Mouse (Mus musculus) CD8-positive naive resting alpha-beta T cell, adult 2 months (primary cell): ENCODE results near the gene Gjc2.

Source experiments
- DNase-seq, 2 experiments: peaks; one replicate each; pipeline ENCODE4 v3.0.0; 2022; ENCODE audit warnings: low read depth in 2 of 2, low spot score in 2 of 2

Gene Gjc2

GRCm38 (mm10) chr11:59209003-59209441 is 26.0 kb upstream of the Gjc2 start:
- DNase-seq: peak in 1 of 2 experiments; percentile 31

DNA sequence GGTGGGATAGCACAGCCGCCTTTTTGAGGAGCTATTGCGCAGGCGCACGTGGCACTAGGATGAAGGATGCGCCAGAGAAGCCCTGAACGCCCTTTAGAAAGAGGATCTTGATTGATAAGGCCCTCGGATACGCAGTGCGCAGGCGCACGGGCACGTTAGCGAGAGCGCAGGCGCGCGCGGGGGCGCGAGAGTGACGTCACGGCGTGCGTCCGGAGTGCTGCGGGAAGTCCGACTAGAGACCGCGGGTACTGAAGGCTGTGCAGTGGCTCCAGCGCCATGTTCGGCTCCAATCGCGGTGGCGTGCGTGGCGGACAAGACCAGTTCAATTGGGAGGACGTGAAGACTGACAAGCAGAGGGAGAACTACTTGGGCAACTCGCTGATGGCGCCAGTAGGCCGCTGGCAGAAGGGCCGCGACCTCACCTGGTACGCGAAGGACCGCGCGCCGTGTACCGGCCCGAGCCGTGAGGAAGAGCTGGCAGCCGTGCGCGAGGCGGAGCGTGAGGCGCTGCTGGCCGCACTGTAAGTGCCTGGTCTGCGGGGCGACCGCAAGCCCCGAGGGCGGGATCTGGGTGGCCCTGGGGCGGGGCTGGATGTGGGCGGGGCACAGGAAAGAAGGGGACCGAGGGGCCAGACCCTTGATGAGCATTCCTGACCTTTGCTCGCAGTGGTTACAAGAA is 25.3 kb upstream of the Gjc2 start, which contains the start of gene 2310033P09Rik:
Gene 2310033P09Rik (plus strand): TSS at position 169 of the 679 bp plus-strand sequence.
- peak; percentile 84 to 86 for DNase-seq

GRCm38 (mm10) chr11:59202081-59202995 is 19.3 kb upstream of the Gjc2 start, which contains the start of gene Mrpl55:
Gene Mrpl55 (plus strand): TSS chr11:59202486.
- DNase-seq: peak; percentile 81 to 91

GRCm38 (mm10) chr11:59201216-59202002 is 18.4 kb upstream of the Gjc2 start:
- no peak for DNase-seq

- DNase-seq: no peak
Observed at GRCm38 (mm10) chr11:59196230-59196629, 13.2 kb upstream of the Gjc2 start.

GRCm38 (mm10) chr11:59192059-59192386 is 9.0 kb upstream of the Gjc2 start, which contains the start of gene Guk1:
Gene Guk1 (minus strand): TSS chr11:59192212.
- no peak for DNase-seq

DNA sequence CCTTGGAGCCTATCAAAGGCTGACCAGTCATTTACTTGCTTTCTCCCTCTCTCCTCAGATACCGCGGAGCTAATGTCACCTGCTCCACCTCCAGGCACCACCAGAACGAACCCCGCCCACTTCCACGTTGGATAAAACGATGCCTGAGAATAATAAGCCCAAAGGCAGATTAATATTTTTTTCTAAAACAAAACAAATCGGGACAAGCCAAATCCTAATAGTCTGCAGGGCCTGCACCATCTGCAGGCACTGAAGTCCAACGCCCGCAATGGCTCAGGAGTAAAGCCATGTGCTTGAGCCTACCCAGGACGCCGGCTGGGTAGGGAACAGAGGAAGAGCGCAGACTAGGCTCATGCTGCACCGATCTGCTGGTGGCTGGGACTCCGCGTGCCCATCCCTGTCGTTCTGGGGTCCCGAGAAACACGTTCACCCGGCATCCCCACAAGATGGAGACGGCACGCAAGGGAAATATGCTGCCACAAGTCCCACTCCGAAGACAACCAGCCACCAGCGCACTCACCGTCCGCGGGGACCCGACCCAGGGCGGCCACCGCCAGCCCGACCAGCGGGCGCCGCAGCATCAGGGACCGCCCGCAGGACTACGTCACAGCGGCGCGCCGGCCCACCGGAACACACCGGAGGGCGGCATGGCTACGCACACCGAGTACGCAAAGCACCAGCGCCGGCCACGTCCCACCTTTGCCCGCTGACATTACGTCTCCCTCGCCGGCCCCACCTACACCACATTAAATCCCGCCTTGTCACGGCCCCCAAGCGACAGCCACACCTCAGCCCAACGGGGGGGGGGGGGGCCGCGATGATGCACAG is 8.4 kb upstream of the Gjc2 start:
- peak; percentile 87 for DNase-seq

- no peak for DNase-seq
Observed at GRCm38 (mm10) chr11:59187706-59188105, 4.7 kb upstream of the Gjc2 start.

DNA sequence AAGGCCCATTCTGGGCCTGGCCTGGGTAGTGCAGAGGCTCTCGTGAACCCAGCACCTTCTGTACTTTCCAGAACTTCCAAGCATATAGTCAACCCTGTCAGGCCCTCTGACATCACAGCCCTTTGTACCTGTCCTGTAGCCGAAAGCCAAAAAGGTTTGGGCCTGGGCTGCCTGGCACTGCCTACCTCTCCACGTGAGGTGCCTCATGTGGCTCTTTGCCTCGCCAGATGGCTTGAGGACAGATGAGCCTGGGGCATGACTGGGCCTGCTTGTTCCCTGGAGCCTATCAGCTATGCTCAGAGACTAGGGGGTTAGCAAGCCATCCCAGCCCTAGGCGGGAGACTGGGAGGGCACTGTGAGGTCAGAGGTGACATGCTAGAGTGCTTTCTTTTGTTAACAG is 2.5 kb upstream of the Gjc2 start:
- no peak for DNase-seq

GRCm38 (mm10) chr11:59183821-59184220 is 808 bp upstream of the Gjc2 start:
- no peak for DNase-seq

GRCm38 (mm10) chr11:59176921-59177320 is 6.1 kb downstream of the Gjc2 start:
- DNase-seq: no peak

- no peak for DNase-seq
Observed at GRCm38 (mm10) chr11:59176475-59176874, 6.5 kb downstream of the Gjc2 start.

- no peak for DNase-seq
Observed at GRCm38 (mm10) chr11:59174189-59174838, 8.7 kb downstream of the Gjc2 start.

DNA sequence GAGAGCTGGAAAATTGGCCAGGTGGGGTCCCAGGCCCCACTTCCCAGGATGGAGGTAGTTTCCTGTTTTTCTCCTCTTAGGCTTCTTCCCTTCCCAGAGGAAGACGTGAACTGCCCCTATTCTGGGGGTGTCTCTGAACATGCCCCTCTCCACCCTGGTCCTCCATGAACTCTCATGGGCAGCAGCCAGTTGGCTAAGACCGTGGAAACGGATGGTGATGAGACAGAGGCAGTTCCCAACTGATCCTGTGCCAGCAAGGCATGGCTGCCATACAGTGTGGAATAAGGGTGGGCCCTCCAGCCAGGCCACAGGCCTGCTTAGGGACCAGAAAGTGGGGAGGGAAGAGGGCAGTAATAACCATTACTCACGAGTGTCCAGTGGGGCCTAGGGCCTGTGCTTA is 12.5 kb downstream of the Gjc2 start:
- no peak for DNase-seq

DNA sequence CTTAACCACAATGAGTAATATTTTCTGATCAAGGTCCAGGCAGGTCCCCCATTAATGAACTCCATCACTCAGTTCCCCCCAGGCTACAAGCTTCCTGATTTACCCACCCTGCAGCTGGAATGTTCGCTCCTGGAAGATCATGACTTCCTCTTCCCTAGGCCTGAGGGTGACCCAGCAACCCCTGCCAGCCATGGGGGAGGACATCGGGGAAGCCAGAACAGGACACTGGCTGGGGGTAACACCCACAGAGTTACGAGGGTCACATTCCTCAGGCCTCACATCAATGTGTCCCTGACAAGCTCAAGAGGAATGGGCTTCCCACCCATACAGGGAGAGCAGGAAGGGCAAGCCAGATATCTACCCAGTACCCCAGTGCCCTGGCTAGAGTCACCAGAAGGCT is 13.2 kb downstream of the Gjc2 start:
- no peak for DNase-seq

DNA sequence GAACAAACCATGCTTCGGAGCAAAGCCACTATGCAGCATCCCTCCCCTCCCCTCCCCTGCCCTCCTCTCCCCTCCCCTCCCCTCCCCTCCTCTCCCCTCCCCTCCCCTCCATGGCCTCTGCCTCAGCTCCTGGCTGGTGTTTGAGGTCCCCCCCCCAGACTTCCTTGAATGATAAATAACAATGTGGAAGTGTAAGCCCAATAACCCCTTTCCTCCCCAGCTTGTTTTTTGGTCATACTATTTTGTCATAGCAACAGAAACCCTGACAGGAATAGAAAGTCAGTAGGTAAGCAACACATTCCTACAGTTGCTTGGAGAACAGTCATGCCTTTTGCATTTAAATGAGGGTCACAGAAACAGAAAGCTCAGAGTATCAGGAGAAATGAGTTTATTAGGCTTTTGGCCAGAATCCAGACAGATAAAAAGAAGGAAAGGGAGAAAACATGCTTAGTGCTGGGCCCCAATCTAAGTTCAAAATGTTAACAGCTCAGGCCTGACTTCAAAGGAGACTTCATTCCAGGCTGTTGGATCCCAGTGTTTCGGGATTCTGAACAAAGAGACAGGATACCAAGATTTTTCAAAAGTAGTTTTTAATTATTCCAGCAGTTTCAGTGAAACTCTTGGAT is 17.3 kb downstream of the Gjc2 start:
- no peak for DNase-seq

DNA sequence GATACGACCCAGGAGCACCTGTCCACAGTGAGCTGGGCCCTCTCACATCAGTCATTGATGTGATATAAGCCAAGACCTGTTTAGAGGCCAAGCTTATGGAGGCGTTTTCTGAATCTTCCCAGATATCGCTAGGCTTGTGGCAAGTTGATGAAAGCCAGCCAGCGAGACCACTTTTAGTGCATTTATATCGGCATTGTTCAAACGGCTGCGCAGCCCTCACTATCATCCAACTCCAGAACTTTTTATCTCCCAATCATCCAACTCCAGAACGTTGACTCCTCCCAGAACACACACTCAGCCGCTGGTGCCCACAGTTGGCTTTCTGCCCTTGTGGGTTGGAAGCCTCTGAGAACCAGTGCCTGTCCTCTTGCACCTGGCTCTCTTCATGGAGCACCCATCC is 18.6 kb downstream of the Gjc2 start:
- no peak for DNase-seq

GRCm38 (mm10) chr11:59163255-59164236 is 19.5 kb downstream of the Gjc2 start, which contains the start of gene Iba57:
Gene Iba57 (minus strand): TSS chr11:59163739.
- peak; percentile 92 for DNase-seq
